Mouse (Mus musculus): ENCODE data around the gene Slc26a1. TPM values are rescaled to one million over a fixed set of nuclear protein-coding genes. Genes with fewer than 3 reads are reported as not detected.

Gene Slc26a1
- polyA plus RNA-seq, 1 experiment = 2.2 TPM

- 79% methylated on average over 3 of the region's 3 CpGs for WGBS
- no peak overlapping the region for H3K27ac ChIP-seq (ENCODE audit: control insufficient read depth, insufficient read depth, low read depth, low read length, poor library complexity)
- H3K4me3 ChIP-seq (replicated peaks; ENCODE audit: control insufficient read depth, low read depth, low read length) = no peak overlapping the region
- H3K4me1 ChIP-seq (ENCODE audit: control insufficient read depth, insufficient read depth, low read length) = peaks cover 3% of the 10 kb centered on the region; the same call in 1 of the 2 replicates
- TF ChIP-seq POLR2A (IDR thresholded peaks at IDR 0.05; ENCODE audit: borderline replicate concordance, control insufficient read depth, low read depth, low read length) (no peak), CTCF (IDR thresholded peaks at IDR 0.05; ENCODE audit: control insufficient read depth, insufficient read depth, low read length) (no peak)
These were observed 21.2 kb upstream of the Slc26a1 start for GRCm38 (mm10) chr5:108696542-108696941.

GRCm38 (mm10) chr5:108695861-108696260 is 20.5 kb upstream of the Slc26a1 start:
- Histone ChIP-seq H3K27ac (ENCODE audit: control insufficient read depth, insufficient read depth, low read depth, low read length, poor library complexity) (no peak overlapping the region), H3K4me3 (replicated peaks; ENCODE audit: control insufficient read depth, low read depth, low read length) (no peak overlapping the region), H3K4me1 (ENCODE audit: control insufficient read depth, insufficient read depth, low read length) (peaks cover 3% of the 10 kb centered on the region; the same call in 1 of the 2 replicates)
- no peak for TF ChIP-seq CTCF (IDR thresholded peaks at IDR 0.05; ENCODE audit: control insufficient read depth, insufficient read depth, low read length)
- no peak for TF ChIP-seq POLR2A (IDR thresholded peaks at IDR 0.05; ENCODE audit: borderline replicate concordance, control insufficient read depth, low read depth, low read length)
- WGBS = 93% methylated on average over 12 of the region's 12 CpGs

- Histone ChIP-seq H3K27ac (ENCODE audit: control insufficient read depth, insufficient read depth, low read depth, low read length, poor library complexity) (peak overlapping the region; percentile 71), H3K4me1 (ENCODE audit: control insufficient read depth, insufficient read depth, low read length) (peaks cover 3% of the 10 kb centered on the region; the same call in 1 of the 2 replicates), H3K4me3 (replicated peaks; ENCODE audit: control insufficient read depth, low read depth, low read length) (peak overlapping the region; percentile 70)
- no peak for TF ChIP-seq POLR2A (IDR thresholded peaks at IDR 0.05; ENCODE audit: borderline replicate concordance, control insufficient read depth, low read depth, low read length)
- TF ChIP-seq CTCF (IDR thresholded peaks at IDR 0.05; ENCODE audit: control insufficient read depth, insufficient read depth, low read length) = no peak
- 1% methylated on average over 98 of the region's 99 CpGs for WGBS
These were observed 19.2 kb upstream of the Slc26a1 start for GRCm38 (mm10) chr5:108694352-108695261.

- H3K4me3 ChIP-seq (replicated peaks; ENCODE audit: control insufficient read depth, low read depth, low read length) = peak overlapping the region; percentile 70
- no peak overlapping the region; the same call in 1 of the 2 replicates for H3K27ac ChIP-seq (ENCODE audit: control insufficient read depth, insufficient read depth, low read depth, low read length, poor library complexity)
- peaks cover 3% of the 10 kb centered on the region; the same call in 1 of the 2 replicates for H3K4me1 ChIP-seq (ENCODE audit: control insufficient read depth, insufficient read depth, low read length)
- WGBS = 1% methylated on average over 43 of the region's 43 CpGs
- TF ChIP-seq CTCF (IDR thresholded peaks at IDR 0.05; ENCODE audit: control insufficient read depth, insufficient read depth, low read length) (no peak), POLR2A (IDR thresholded peaks at IDR 0.05; ENCODE audit: borderline replicate concordance, control insufficient read depth, low read depth, low read length) (peak; percentile 40; the same call in 1 of the 2 replicates)
These were observed 18.5 kb upstream of the Slc26a1 start for GRCm38 (mm10) chr5:108693872-108694288.

- TF ChIP-seq POLR2A (IDR thresholded peaks at IDR 0.05; ENCODE audit: borderline replicate concordance, control insufficient read depth, low read depth, low read length) (no peak), CTCF (IDR thresholded peaks at IDR 0.05; ENCODE audit: control insufficient read depth, insufficient read depth, low read length) (peak; percentile 66)
- Histone ChIP-seq H3K4me3 (replicated peaks; ENCODE audit: control insufficient read depth, low read depth, low read length) (peak within 1 kb of the TSS; percentile 70), H3K27ac (ENCODE audit: control insufficient read depth, insufficient read depth, low read depth, low read length, poor library complexity) (no peak within 1 kb of the TSS), H3K4me1 (ENCODE audit: control insufficient read depth, insufficient read depth, low read length) (peaks cover 3% of the 10 kb centered on the region; the same call in 1 of the 2 replicates)
- under 1% methylated on average over 16 of the region's 18 CpGs for WGBS
These were observed 16.9 kb upstream of the Slc26a1 start, which contains the start of gene Fgfrl1 for GRCm38 (mm10) chr5:108692271-108692670. Fgfrl1 (plus strand) TSS chr5:108692382.

- TF ChIP-seq POLR2A (IDR thresholded peaks at IDR 0.05; ENCODE audit: borderline replicate concordance, control insufficient read depth, low read depth, low read length) (no peak), CTCF (IDR thresholded peaks at IDR 0.05; ENCODE audit: control insufficient read depth, insufficient read depth, low read length) (no peak)
- Histone ChIP-seq H3K27ac (ENCODE audit: control insufficient read depth, insufficient read depth, low read depth, low read length, poor library complexity) (no peak overlapping the region), H3K4me3 (replicated peaks; ENCODE audit: control insufficient read depth, low read depth, low read length) (no peak overlapping the region), H3K4me1 (ENCODE audit: control insufficient read depth, insufficient read depth, low read length) (peaks cover 3% of the 10 kb centered on the region; the same call in 1 of the 2 replicates)
- WGBS = 53% methylated on average over 4 of the region's 4 CpGs
These were observed 15.8 kb upstream of the Slc26a1 start for GRCm38 (mm10) chr5:108691152-108691551.

- Histone ChIP-seq H3K4me1 (ENCODE audit: control insufficient read depth, insufficient read depth, low read length) (peaks cover 3% of the 10 kb centered on the region; the same call in 1 of the 2 replicates), H3K4me3 (replicated peaks; ENCODE audit: control insufficient read depth, low read depth, low read length) (no peak overlapping the region), H3K27ac (ENCODE audit: control insufficient read depth, insufficient read depth, low read depth, low read length, poor library complexity) (no peak overlapping the region)
- TF ChIP-seq POLR2A (IDR thresholded peaks at IDR 0.05; ENCODE audit: borderline replicate concordance, control insufficient read depth, low read depth, low read length) (no peak), CTCF (IDR thresholded peaks at IDR 0.05; ENCODE audit: control insufficient read depth, insufficient read depth, low read length) (no peak)
- 78% methylated on average over 5 of the region's 5 CpGs for WGBS
These were observed 13.7 kb upstream of the Slc26a1 start for GRCm38 (mm10) chr5:108689091-108689490.

GRCm38 (mm10) chr5:108680871-108681270 is 5.5 kb upstream of the Slc26a1 start:
- 91% methylated on average over 6 of the region's 6 CpGs for WGBS
- Histone ChIP-seq H3K4me1 (ENCODE audit: control insufficient read depth, insufficient read depth, low read length) (peaks cover 1% of the 10 kb centered on the region; the same call in 1 of the 2 replicates), H3K4me3 (replicated peaks; ENCODE audit: control insufficient read depth, low read depth, low read length) (no peak overlapping the region), H3K27ac (ENCODE audit: control insufficient read depth, insufficient read depth, low read depth, low read length, poor library complexity) (no peak overlapping the region)
- TF ChIP-seq CTCF (IDR thresholded peaks at IDR 0.05; ENCODE audit: control insufficient read depth, insufficient read depth, low read length) (no peak), POLR2A (IDR thresholded peaks at IDR 0.05; ENCODE audit: borderline replicate concordance, control insufficient read depth, low read depth, low read length) (no peak)
